Mouse (Mus musculus) forebrain, embryonic 13.5 days (tissue): ENCODE measurements at regions not wholly inside any gene's neighbourhood (a gene's known extent, or its start where the extent isn't known, plus 50 kb on each side); places are given as distances from the start of the nearest gene placed in this dataset.

Source experiments
- ATAC-seq: fragments of 200-750 bp; cut with Nextera tagmentation; 2 replicates; pipeline ENCODE4 v1.8.0; 2017
- H3K27ac ChIP-seq: fragments of 300-500 bp; sonication (generic); 2 replicates; pipeline ENCODE4 v1.5.1; 2015; ENCODE audit warnings: inconsistent platforms, mild to moderate bottlenecking, moderate library complexity
- H3K27me3 ChIP-seq: fragments of 300-500 bp; sonication (generic); 2 replicates; pipeline ENCODE4 v1.6.1; 2015; ENCODE audit warnings: mild to moderate bottlenecking, inconsistent platforms
- H3K36me3 ChIP-seq: fragments of 300-500 bp; sonication (generic); 2 replicates; pipeline ENCODE4 v1.6.1; 2015; ENCODE audit warnings: mild to moderate bottlenecking, inconsistent platforms; ENCODE audit not compliant: poor library complexity, severe bottlenecking
- H3K4me1 ChIP-seq: fragments of 300-500 bp; sonication (generic); 2 replicates; pipeline ENCODE4 v1.6.1; 2015; ENCODE audit warnings: inconsistent platforms
- H3K4me2 ChIP-seq: fragments of 300-500 bp; sonication (generic); 2 replicates; pipeline ENCODE4 v1.6.1; 2015; ENCODE audit warnings: inconsistent platforms, mild to moderate bottlenecking, moderate library complexity
- H3K4me3 ChIP-seq: fragments of 300-500 bp; sonication (generic); 2 replicates; pipeline ENCODE4 v1.5.1; 2015; ENCODE audit warnings: mild to moderate bottlenecking, inconsistent platforms
- H3K9ac ChIP-seq: fragments of 300-500 bp; sonication (generic); 2 replicates; pipeline ENCODE4 v1.6.1; 2015; ENCODE audit warnings: mild to moderate bottlenecking, inconsistent platforms
- H3K9me3 ChIP-seq: fragments of 300-500 bp; sonication (generic); replicated peaks from 2 replicates; pipeline ENCODE4 v1.6.1; 2016; ENCODE audit warnings: inconsistent platforms
- WGBS: fragments of 180-500 bp; shearing (Covaris S2); methylation state at CpG from one replicate; pipeline ENCODE4 v1.1.7; 2015; 5-methylcytosine and 5-hydroxymethylcytosine counted together

DNA sequence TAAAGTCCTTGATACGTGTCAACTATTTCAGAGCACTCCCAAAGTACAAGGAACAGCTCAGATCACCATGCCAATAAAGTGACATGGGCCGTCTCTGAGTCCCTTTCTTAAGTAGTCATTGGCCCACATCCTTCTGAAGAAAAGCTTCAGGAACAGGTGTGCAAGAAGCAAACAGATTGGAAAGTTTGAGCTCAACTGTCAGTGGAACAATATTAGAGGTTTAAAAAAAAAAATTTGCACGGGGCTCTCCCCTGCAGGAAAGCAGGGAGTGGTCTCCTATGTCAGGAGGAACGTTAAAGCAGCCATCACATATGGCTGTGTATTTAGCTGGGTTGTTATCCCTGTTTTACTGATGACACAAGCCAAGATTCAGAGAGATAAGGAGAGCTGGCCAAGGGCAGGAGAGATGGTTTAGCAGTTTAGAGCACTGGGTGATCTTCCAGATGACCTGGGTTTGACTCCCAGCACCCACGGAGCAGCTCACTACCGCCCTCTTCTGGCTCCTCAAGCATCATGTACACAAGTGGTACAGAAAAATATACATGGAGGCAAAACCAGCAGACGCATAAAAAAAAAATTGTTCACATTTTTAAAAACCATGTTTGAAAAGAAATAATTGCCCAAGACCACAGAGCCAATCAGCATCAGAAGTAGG, 318.3 kb upstream of the Clint1 start:
- Histone ChIP-seq H3K9ac (no peak overlapping the region), H3K4me3 (no peak overlapping the region), H3K4me2 (no peak overlapping the region), H3K9me3 (no peaks in the 10 kb centered on the region), H3K4me1 (no peaks in the 10 kb centered on the region), H3K36me3 (no peaks in the 10 kb centered on the region), H3K27me3 (no peaks in the 10 kb centered on the region), H3K27ac (no peak overlapping the region)
- no peak for ATAC-seq
- 64% methylated on average over 7 of the region's 7 CpGs for WGBS

DNA sequence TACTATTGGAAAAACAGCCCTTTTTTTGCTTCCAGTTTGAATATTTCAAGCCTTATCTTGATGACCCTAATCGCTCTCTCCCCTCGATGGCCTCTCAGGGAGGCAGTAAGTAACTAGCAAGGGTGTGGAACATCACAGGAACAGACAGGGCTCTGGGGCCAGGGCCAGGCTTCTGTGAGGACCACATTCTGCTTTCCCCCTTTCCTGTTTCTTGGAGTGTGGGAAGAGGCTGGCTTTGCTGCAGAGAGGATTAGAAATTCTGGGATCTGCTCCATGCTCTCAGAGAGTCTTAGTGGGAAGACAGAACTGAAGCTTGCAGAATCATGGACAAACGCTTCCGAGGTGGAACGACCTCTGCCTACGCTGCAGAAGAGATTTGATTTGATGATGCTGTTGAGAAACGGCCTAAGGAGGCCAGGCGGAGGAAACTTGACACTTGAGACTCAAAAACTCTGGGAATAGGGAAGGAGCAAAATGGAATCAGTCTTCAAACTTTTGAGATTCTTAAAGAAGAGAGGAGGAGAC, 316.3 kb upstream of the Clint1 start:
- 84% methylated on average over 8 of the region's 8 CpGs for WGBS
- H3K9me3 ChIP-seq = no peaks in the 10 kb centered on the region
- no peak overlapping the region for H3K4me3 ChIP-seq
- H3K36me3 ChIP-seq = no peaks in the 10 kb centered on the region
- no peaks in the 10 kb centered on the region for H3K4me1 ChIP-seq
- H3K27me3 ChIP-seq = no peaks in the 10 kb centered on the region
- H3K9ac ChIP-seq = no peak overlapping the region
- H3K27ac ChIP-seq = no peak overlapping the region
- H3K4me2 ChIP-seq = no peak overlapping the region
- ATAC-seq = no peak

- H3K9ac ChIP-seq = no peak overlapping the region
- H3K27me3 ChIP-seq = no peaks in the 10 kb centered on the region
- H3K4me1 ChIP-seq = no peaks in the 10 kb centered on the region
- H3K9me3 ChIP-seq = no peaks in the 10 kb centered on the region
- no peak for ATAC-seq
- 59% methylated on average over 7 of the region's 7 CpGs for WGBS
- H3K36me3 ChIP-seq = no peaks in the 10 kb centered on the region
- H3K27ac ChIP-seq = no peak overlapping the region
- H3K4me2 ChIP-seq = no peak overlapping the region
- no peak overlapping the region for H3K4me3 ChIP-seq
Observed at GRCm38 (mm10) chr11:45538011-45538410, 313.8 kb upstream of the Clint1 start.

DNA sequence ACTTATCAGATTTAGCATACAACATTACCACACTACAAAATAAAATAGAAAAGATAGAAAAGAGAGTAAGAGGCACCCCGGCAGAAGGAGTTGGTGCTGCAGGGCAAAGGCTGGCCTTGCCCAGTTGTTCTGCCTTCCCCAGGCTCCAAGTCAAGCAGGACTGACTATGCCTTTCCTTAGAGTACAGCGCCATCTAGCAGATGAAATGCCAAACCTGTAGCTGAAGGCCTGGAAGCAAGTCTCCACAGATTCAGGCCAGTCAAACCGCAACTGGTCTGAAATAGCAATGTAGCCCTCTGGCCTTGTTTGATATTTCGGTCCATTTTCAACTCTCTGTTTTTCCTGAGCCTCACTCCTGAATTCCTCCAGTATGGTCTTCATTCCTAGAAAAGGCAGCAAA, 312.4 kb upstream of the Clint1 start:
- Histone ChIP-seq H3K36me3 (no peaks in the 10 kb centered on the region), H3K4me1 (no peaks in the 10 kb centered on the region), H3K4me3 (no peak overlapping the region), H3K27ac (no peak overlapping the region), H3K4me2 (no peak overlapping the region), H3K9me3 (no peaks in the 10 kb centered on the region), H3K27me3 (no peaks in the 10 kb centered on the region), H3K9ac (no peak overlapping the region)
- WGBS = 49% methylated on average over 4 of the region's 4 CpGs
- peak; percentile 80 for ATAC-seq

GRCm38 (mm10) chr11:45544531-45544930, 307.3 kb upstream of the Clint1 start:
- 88% methylated on average over 3 of the region's 3 CpGs for WGBS
- no peaks in the 10 kb centered on the region for H3K4me1 ChIP-seq
- H3K27ac ChIP-seq = no peak overlapping the region
- H3K36me3 ChIP-seq = no peaks in the 10 kb centered on the region
- H3K4me3 ChIP-seq = no peak overlapping the region
- H3K4me2 ChIP-seq = no peak overlapping the region
- no peaks in the 10 kb centered on the region for H3K27me3 ChIP-seq
- H3K9ac ChIP-seq = no peak overlapping the region
- no peak for ATAC-seq
- H3K9me3 ChIP-seq = no peaks in the 10 kb centered on the region

GRCm38 (mm10) chr11:45545896-45546626, 305.8 kb upstream of the Clint1 start:
- 87% methylated on average over 11 of the region's 11 CpGs for WGBS
- no peak overlapping the region for H3K9ac ChIP-seq
- H3K4me2 ChIP-seq = no peak overlapping the region
- H3K4me1 ChIP-seq = peaks cover 7% of the 10 kb centered on the region; the same call in 1 of the 2 replicates
- no peak overlapping the region for H3K27ac ChIP-seq
- no peaks in the 10 kb centered on the region for H3K9me3 ChIP-seq
- no peak overlapping the region for H3K4me3 ChIP-seq
- no peak for ATAC-seq
- H3K36me3 ChIP-seq = no peaks in the 10 kb centered on the region
- H3K27me3 ChIP-seq = no peaks in the 10 kb centered on the region

- no peaks in the 10 kb centered on the region for H3K27me3 ChIP-seq
- H3K4me2 ChIP-seq = no peak overlapping the region
- no peak overlapping the region for H3K9ac ChIP-seq
- peaks cover 7% of the 10 kb centered on the region; the same call in 1 of the 2 replicates for H3K4me1 ChIP-seq
- no peak for ATAC-seq
- no peaks in the 10 kb centered on the region for H3K9me3 ChIP-seq
- 78% methylated on average over 2 of the region's 2 CpGs for whole genome bisulfite sequencing
- no peak overlapping the region for H3K4me3 ChIP-seq
- H3K27ac ChIP-seq = no peak overlapping the region
- no peaks in the 10 kb centered on the region for H3K36me3 ChIP-seq
Observed at GRCm38 (mm10) chr11:45546861-45547260, 305.0 kb upstream of the Clint1 start.

GRCm38 (mm10) chr11:45550376-45550775, 301.5 kb upstream of the Clint1 start:
- peaks cover 7% of the 10 kb centered on the region; the same call in 1 of the 2 replicates for H3K4me1 ChIP-seq
- 40% methylated on average over 7 of the region's 7 CpGs for WGBS
- H3K27ac ChIP-seq = no peak overlapping the region
- no peak overlapping the region for H3K4me3 ChIP-seq
- no peak for ATAC-seq
- H3K9ac ChIP-seq = no peak overlapping the region
- H3K4me2 ChIP-seq = peak overlapping the region; percentile 16; the same call in 1 of the 2 replicates
- H3K36me3 ChIP-seq = no peaks in the 10 kb centered on the region
- no peaks in the 10 kb centered on the region for H3K9me3 ChIP-seq
- no peaks in the 10 kb centered on the region for H3K27me3 ChIP-seq

GRCm38 (mm10) chr11:45577469-45578154, 274.2 kb upstream of the Clint1 start:
- Histone ChIP-seq H3K9ac (no peak overlapping the region), H3K27me3 (no peaks in the 10 kb centered on the region), H3K27ac (no peak overlapping the region), H3K4me2 (no peak overlapping the region), H3K36me3 (no peaks in the 10 kb centered on the region), H3K4me3 (no peak overlapping the region), H3K4me1 (peaks cover 9% of the 10 kb centered on the region; the same call in 1 of the 2 replicates), H3K9me3 (no peaks in the 10 kb centered on the region)
- 27% methylated on average over 5 of the region's 5 CpGs for WGBS
- ATAC-seq = peak; percentile 77; the same call in 1 of the 2 replicates

GRCm38 (mm10) chr11:45592335-45592734, 259.5 kb upstream of the Clint1 start:
- Histone ChIP-seq H3K27ac (no peak overlapping the region), H3K36me3 (no peaks in the 10 kb centered on the region), H3K9ac (no peak overlapping the region), H3K4me2 (no peak overlapping the region), H3K27me3 (no peaks in the 10 kb centered on the region), H3K9me3 (no peaks in the 10 kb centered on the region), H3K4me1 (peaks cover 17% of the 10 kb centered on the region), H3K4me3 (no peak overlapping the region)
- ATAC-seq = peak; percentile 30; the same call in 1 of the 2 replicates
- 57% methylated on average over 3 of the region's 3 CpGs for WGBS

DNA sequence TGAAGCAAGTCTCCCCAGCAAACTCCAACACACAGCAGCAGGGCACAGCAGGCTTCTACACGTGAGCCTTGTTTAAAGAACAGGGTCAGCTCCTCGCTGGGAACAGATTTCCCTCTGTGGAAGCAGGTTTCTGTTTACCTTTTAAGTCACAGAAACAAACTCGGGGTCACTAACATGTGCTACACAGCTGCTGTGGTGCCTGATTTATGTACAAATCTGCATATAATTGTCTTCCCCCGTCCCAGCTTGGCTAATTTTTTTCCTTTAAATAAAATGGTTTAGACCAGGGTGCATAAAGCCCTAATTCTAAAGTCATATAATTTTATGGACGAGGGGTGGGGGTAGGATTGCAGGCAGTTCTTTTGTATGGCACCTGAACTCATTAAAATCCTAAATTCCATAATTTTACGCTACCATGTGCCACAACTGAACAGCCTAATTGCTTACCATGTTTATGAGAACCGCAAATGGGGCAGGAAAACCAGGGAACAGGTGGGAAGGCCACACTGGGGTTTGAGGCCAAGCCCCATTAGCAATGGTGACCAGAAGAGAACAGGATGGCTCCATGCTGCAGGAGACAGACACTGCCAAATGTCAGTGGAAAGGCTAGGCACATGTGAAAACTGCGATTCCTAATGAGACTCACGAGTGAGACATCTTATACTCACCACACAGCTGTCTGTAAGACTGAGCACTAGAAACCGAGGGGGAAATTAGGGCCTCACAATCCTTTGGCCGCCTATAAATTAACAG, 258.8 kb upstream of the Clint1 start:
- peak; percentile 70 for ATAC-seq
- no peak overlapping the region for H3K4me2 ChIP-seq
- H3K9me3 ChIP-seq = no peaks in the 10 kb centered on the region
- no peak overlapping the region for H3K4me3 ChIP-seq
- no peaks in the 10 kb centered on the region for H3K36me3 ChIP-seq
- peaks cover 17% of the 10 kb centered on the region for H3K4me1 ChIP-seq
- WGBS = 45% methylated on average over 11 of the region's 11 CpGs
- peak overlapping the region; percentile 25; the same call in 1 of the 2 replicates for H3K27ac ChIP-seq
- H3K27me3 ChIP-seq = no peaks in the 10 kb centered on the region
- no peak overlapping the region for H3K9ac ChIP-seq
